Mouse (Mus musculus): ENCODE data around the gene Raph1.

- TF ChIP-seq POLR2A (IDR thresholded peaks at IDR 0.05; ENCODE audit: low read depth, low read length) (no peak), CTCF (IDR thresholded peaks at IDR 0.05; ENCODE audit: borderline replicate concordance, insufficient read depth, low read length) (no peak)
Measured at GRCm38 (mm10) chr1:60534932-60535331, 32.0 kb downstream of the Raph1 start.
